Mouse (Mus musculus) Patski (cell line): Measurements from ENCODE around the gene Med12l. TPM values are rescaled to one million over a fixed set of nuclear protein-coding genes. Genes with fewer than 3 reads are reported as not detected.

ENCODE experiments used
- ATAC-seq: fragments of 100-300 bp; one replicate; pipeline ENCODE4 v1.8.0; 2021
- CTCF ChIA-PET: fragments of 350-600 bp; sonication (Branson Sonifier 250); formaldehyde crosslinking; loops from one replicate; lab custom pipeline; 2022; ENCODE audit warnings: inconsistent platforms; lab: Charles Lee
- POLR2A ChIA-PET: fragments of 350-600 bp; sonication (Branson Sonifier 250); formaldehyde crosslinking; loops from one replicate; lab custom pipeline; 2022; ENCODE audit warnings: antibody characterized with exemption, inconsistent platforms; lab: Charles Lee
- DNase-seq: peaks from one replicate; pipeline ENCODE4 v3.0.0-alpha.2; 2011; ENCODE audit warnings: low read depth, low spot score
- H3K27me3 ChIP-seq: fragments of 371-371 bp; one replicate; pipeline ENCODE4 v1.5.1; 2021
- CTCF ChIP-seq: fragments of 100-300 bp; IDR thresholded peaks from one replicate; pipeline ENCODE4 v1.5.1; 2021
- in situ Hi-C: fragments of 300-500 bp; cut with MboI; formaldehyde crosslinking; loops from 3 replicates; pipeline ENCODE4 v1.11.1; 2018; ENCODE audit warnings: low pct_unique_long_range_greater_than_20kb, mixed read lengths
- polyA plus RNA-seq: library from polyadenylated mRNA; unstranded; gene quantifications from one replicate; pipeline ENCODE4 v1.2.3, GENCODE M21; 2021

The Med12l gene
- polyA plus RNA-seq, 1 experiment from 2014 or later, result 7.6 TPM

GRCm38 (mm10) chr3:59354156-59354555 is 348.5 kb downstream of the Med12l start:
- CTCF ChIA-PET, result interaction anchor here (1.4 to 2.2 kb wide), 3 partner anchors 11 to 1775 kb away, joined by 3 to 11 read pairs (median 3); no protein-coding TSS in a partner anchor
- POLR2A ChIA-PET, result no interaction called here
- TF ChIP-seq CTCF, result no peak
- in situ Hi-C loops, result no loop called here
- ATAC-seq (no peak), DNase-seq (no peak)
- no peaks in the 10 kb centered on the region for H3K27me3 ChIP-seq

- TF ChIP-seq CTCF, result no peak
- no peak for ATAC-seq
- no peaks in the 10 kb centered on the region for H3K27me3 ChIP-seq
- ChIA-PET POLR2A (no interaction called here), CTCF (no interaction called here)
- no peak for DNase-seq
- in situ Hi-C loops, result no loop called here
These were observed 354.5 kb downstream of the Med12l start for GRCm38 (mm10) chr3:59360102-59360501.

- in situ Hi-C loops, result no loop called here
- H3K27me3 ChIP-seq, result no peaks in the 10 kb centered on the region
- POLR2A ChIA-PET, result no interaction called here
- no peak for DNase-seq
- TF ChIP-seq CTCF, result no peak
- ATAC-seq, result no peak
- CTCF ChIA-PET, result interaction anchor here (1.2 kb wide), 1 partner anchor 10 kb away, joined by 4 read pairs; no protein-coding TSS in a partner anchor
These were observed 356.3 kb downstream of the Med12l start for GRCm38 (mm10) chr3:59361895-59362294.

Other genes starting within 250 kb of the Med12l start
- not detected for gene Mindy4b-ps, start 183.5 kb upstream of the Med12l start, polyA plus RNA-seq
- not detected for gene Clrn1, start 120.5 kb upstream of the Med12l start, polyA plus RNA-seq
- gene Gpr171, start 96.0 kb downstream of the Med12l start, polyA plus RNA-seq, result not detected
- gene P2ry14, start 147.8 kb downstream of the Med12l start, polyA plus RNA-seq, result 0.33 TPM
- gene Gpr87, start 189.3 kb downstream of the Med12l start, polyA plus RNA-seq, result not detected
- not detected for gene P2ry13, start 205.1 kb downstream of the Med12l start, polyA plus RNA-seq